Mouse (Mus musculus) E14TG2a.4 (cell line): ENCODE data around the gene Aff3.

Source experiments
- H3K27me3 ChIP-seq: 2 replicates; pipeline ENCODE4 v1.6.1; 2014; ENCODE audit warnings: low read length, control low read depth; ENCODE audit not compliant: insufficient read depth
- H3K36me3 ChIP-seq: 2 replicates; pipeline ENCODE4 v1.6.1; 2014; ENCODE audit warnings: low read length, control low read depth; ENCODE audit not compliant: insufficient read depth
- H3K4me1 ChIP-seq: replicated peaks from 2 replicates; pipeline ENCODE4 v1.6.1; 2014; ENCODE audit warnings: low read depth, low read length, control low read depth
- H3K4me3 ChIP-seq: replicated peaks from 2 replicates; pipeline ENCODE4 v1.5.1; 2014; ENCODE audit warnings: mild to moderate bottlenecking, low read length
- H3K9me3 ChIP-seq: 2 replicates; pipeline ENCODE4 v1.6.1; 2014; ENCODE audit warnings: low read length, control low read depth
- CTCF ChIP-seq: conservative IDR thresholded peaks from 2 replicates; pipeline ENCODE4 v1.5.1; 2014; ENCODE audit warnings: low read length
- NANOG ChIP-seq: IDR thresholded peaks from 2 replicates; pipeline ENCODE4 v1.6.1; 2014; ENCODE audit warnings: borderline replicate concordance, low read length, mixed read lengths
- POU5F1 ChIP-seq: IDR thresholded peaks from 2 replicates; pipeline ENCODE4 v1.6.1; 2014; ENCODE audit warnings: low read length, borderline replicate concordance

The Aff3 gene

GRCm38 (mm10) chr1:38503431-38504089 is 161.2 kb downstream of the Aff3 start:
- Histone ChIP-seq H3K27me3 (no peaks in the 10 kb centered on the region), H3K4me1 (peaks cover 45% of the 10 kb centered on the region), H3K4me3 (no peak overlapping the region), H3K36me3 (no peaks in the 10 kb centered on the region), H3K9me3 (no peaks in the 10 kb centered on the region)
- TF ChIP-seq NANOG (no peak), CTCF (no peak), POU5F1 (no peak)

DNA sequence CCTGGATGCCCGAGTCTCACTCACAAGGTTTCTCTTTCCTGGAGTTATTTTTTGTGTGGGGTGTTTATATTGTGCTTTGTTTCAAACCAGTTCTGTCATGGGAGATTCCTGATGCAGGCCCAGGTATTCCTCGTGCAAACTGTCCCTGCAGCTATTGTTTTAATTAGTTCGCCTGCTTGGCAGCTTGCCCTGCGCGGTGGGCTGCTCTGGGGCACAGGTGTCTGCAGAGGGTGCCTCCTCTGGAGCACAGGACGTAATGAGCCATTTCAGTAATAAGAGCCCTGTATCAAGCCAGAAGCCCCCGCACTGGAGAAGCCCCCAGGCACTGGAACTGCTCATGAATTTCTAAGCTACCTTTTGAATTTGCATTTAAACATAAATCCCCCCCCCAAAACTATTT is 162.0 kb downstream of the Aff3 start:
- Histone ChIP-seq H3K4me1 (peaks cover 42% of the 10 kb centered on the region), H3K36me3 (no peaks in the 10 kb centered on the region), H3K4me3 (no peak overlapping the region), H3K27me3 (no peaks in the 10 kb centered on the region), H3K9me3 (no peaks in the 10 kb centered on the region)
- TF ChIP-seq NANOG: no peak
- TF ChIP-seq POU5F1: no peak
- TF ChIP-seq CTCF: no peak

DNA sequence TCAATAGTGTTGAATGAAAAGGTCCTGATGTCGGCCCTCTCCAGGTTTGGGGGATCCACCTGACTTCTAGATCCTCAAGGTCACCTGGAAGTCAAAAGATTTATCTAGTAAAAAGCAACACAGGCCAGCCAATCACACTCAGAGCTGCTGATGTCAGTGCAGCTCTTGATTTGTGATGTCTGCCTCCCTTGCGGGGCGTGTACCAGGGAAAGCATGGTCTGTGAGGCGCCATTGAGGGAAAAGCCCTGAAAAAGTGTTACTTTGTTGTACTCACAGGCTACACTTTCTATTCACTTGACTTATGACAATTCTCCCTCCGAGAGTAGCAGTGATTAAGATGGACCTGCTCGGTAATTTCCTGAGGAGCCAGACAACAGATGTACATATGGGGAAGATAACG is 163.5 kb downstream of the Aff3 start:
- Histone ChIP-seq H3K4me1 (peaks cover 30% of the 10 kb centered on the region), H3K4me3 (no peak overlapping the region), H3K27me3 (no peaks in the 10 kb centered on the region), H3K9me3 (no peaks in the 10 kb centered on the region), H3K36me3 (no peaks in the 10 kb centered on the region)
- TF ChIP-seq CTCF (no peak), NANOG (no peak), POU5F1 (no peak)

DNA sequence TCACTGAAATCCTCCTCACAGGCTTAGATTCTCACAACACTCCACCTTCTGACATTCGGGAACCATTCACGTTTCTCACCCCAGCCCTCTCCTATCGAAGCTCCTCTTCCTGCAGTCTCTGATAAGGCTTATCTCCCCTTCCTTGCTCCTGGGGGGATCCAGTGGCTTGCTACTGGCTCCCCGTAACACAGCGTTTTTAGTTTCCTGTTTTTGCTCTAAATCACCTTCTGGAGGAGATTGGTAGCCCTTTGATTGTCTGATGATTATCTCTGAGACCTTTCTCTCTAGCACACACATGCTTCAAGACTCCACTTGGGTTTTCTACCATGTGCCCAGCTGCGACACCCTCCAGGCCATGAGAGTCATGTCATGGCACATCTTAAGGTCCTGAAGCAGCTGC is 165.3 kb downstream of the Aff3 start:
- Histone ChIP-seq H3K9me3 (no peaks in the 10 kb centered on the region), H3K4me1 (peaks cover 28% of the 10 kb centered on the region), H3K4me3 (no peak overlapping the region), H3K36me3 (no peaks in the 10 kb centered on the region), H3K27me3 (no peaks in the 10 kb centered on the region)
- no peak for TF ChIP-seq CTCF
- TF ChIP-seq NANOG: no peak
- no peak for TF ChIP-seq POU5F1

DNA sequence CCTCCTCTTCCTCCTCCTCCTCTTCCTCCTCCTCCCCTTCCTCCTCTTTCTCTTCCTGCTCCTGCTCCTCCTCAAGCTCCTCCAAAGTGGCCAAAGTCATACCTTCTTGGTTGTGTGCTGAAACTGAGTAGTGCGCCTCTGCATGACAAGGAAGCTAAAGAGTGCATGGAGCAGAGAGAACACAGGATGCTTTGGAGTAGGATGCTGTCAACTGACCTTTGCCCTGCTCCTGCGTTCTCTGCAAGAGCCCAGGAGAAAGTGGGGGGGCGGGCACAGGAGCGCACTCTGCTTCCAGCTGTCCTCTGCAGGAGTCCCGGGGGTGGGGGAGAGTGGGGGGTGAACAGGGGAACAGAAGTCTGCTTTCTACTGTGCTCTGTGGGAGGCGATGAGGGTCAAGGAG is 167.2 kb downstream of the Aff3 start:
- Histone ChIP-seq H3K9me3 (no peaks in the 10 kb centered on the region), H3K27me3 (no peaks in the 10 kb centered on the region), H3K36me3 (no peaks in the 10 kb centered on the region), H3K4me1 (peaks cover 15% of the 10 kb centered on the region), H3K4me3 (no peak overlapping the region)
- TF ChIP-seq POU5F1 (no peak), CTCF (no peak), NANOG (no peak)

GRCm38 (mm10) chr1:38496886-38497528 is 167.7 kb downstream of the Aff3 start:
- no peaks in the 10 kb centered on the region for H3K36me3 ChIP-seq
- no peaks in the 10 kb centered on the region for H3K27me3 ChIP-seq
- TF ChIP-seq POU5F1: no peak
- TF ChIP-seq NANOG: no peak
- no peak for TF ChIP-seq CTCF
- H3K4me1 ChIP-seq: peaks cover 12% of the 10 kb centered on the region
- H3K9me3 ChIP-seq: no peaks in the 10 kb centered on the region
- H3K4me3 ChIP-seq: no peak overlapping the region

- Histone ChIP-seq H3K27me3 (no peaks in the 10 kb centered on the region), H3K4me3 (no peak overlapping the region), H3K4me1 (peaks cover 8% of the 10 kb centered on the region), H3K9me3 (no peaks in the 10 kb centered on the region), H3K36me3 (no peaks in the 10 kb centered on the region)
- TF ChIP-seq POU5F1 (no peak), NANOG (no peak), CTCF (no peak)
Measured at GRCm38 (mm10) chr1:38495284-38495683, 169.5 kb downstream of the Aff3 start.

DNA sequence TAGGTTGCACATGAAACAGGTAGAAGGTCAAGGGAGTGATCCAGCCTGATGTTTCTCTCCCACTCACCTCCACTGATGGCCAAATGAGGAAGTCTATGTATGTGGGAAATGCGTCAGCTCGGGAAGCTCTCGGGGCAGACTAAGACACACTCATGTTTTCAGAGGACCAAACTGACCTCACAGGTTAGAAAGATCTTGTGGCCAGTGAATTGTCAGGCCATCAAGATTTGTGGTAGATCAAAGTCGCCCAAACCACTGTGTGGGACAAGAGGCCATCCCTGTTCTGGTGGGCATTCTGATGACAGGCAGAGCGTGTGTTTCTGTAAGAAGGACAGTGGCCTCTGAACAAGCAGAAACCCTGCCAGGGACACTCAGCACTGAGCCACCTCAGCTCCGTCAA is 175.0 kb downstream of the Aff3 start:
- Histone ChIP-seq H3K9me3 (no peaks in the 10 kb centered on the region), H3K4me3 (no peak overlapping the region), H3K4me1 (no peaks in the 10 kb centered on the region; the same call in 1 of the 2 replicates), H3K36me3 (no peaks in the 10 kb centered on the region), H3K27me3 (no peaks in the 10 kb centered on the region)
- TF ChIP-seq POU5F1 (no peak), CTCF (no peak), NANOG (no peak)

DNA sequence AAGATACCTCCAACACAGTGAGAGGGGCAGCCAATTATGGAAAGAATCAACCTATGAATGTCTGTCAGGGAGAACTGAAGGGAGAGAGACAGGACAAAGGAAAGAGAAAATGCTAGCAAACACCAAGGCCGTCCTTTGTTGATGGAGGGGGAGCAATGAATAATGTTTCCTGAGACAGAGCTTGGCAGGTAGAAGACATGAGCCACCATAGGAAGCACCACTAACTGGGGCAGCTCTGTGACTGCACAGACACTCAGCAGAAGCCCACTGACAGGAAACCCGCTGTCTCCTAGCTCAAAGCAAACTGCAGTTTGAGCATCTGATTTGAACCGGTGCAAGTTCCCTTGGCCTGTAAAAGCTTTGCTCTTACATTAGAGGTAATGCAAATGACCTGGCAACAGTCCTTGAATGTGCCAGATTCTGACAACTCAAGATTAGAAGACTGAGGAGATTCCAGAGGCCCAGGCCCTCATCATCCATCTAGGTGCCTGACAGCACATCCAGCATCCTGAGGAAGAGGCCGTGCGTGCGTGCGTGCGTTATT is 176.0 kb downstream of the Aff3 start:
- H3K4me1 ChIP-seq: no peaks in the 10 kb centered on the region; the same call in 1 of the 2 replicates
- H3K4me3 ChIP-seq: no peak overlapping the region
- no peaks in the 10 kb centered on the region for H3K9me3 ChIP-seq
- H3K27me3 ChIP-seq: no peaks in the 10 kb centered on the region
- no peak for TF ChIP-seq CTCF
- no peaks in the 10 kb centered on the region for H3K36me3 ChIP-seq
